Mouse (Mus musculus) myocyte (in vitro differentiated cells): ENCODE results near the gene Cxcl14. TPM values are rescaled to one million over a fixed set of nuclear protein-coding genes. Genes with fewer than 3 reads are reported as not detected.

ENCODE experiments used
- H3K27me3 ChIP-seq: one replicate; pipeline ENCODE4 v1.6.1; 2011; ENCODE audit not compliant: control insufficient read depth, insufficient read depth, insufficient read length
- H3K36me3 ChIP-seq: one replicate; pipeline ENCODE4 v1.6.1; 2011; ENCODE audit not compliant: control insufficient read depth, insufficient read depth
- H3K4me2 ChIP-seq: one replicate; pipeline ENCODE4 v1.6.1; 2011; ENCODE audit warnings: low read depth, control low read depth
- H3K4me3 ChIP-seq: one replicate; pipeline ENCODE4 v1.5.1; 2011; ENCODE audit warnings: mild to moderate bottlenecking, control low read depth, moderate library complexity
- H3K79me2 ChIP-seq: one replicate; pipeline ENCODE4 v1.6.1; 2011; ENCODE audit not compliant: control insufficient read depth, insufficient read depth
- H3ac ChIP-seq: one replicate; pipeline ENCODE4 v1.6.1; 2011; ENCODE audit not compliant: control insufficient read depth, insufficient read length
- CEBPB ChIP-seq: IDR thresholded peaks from 2 replicates; pipeline ENCODE4 v1.6.1; 2011; ENCODE audit warnings: mild to moderate bottlenecking, moderate library complexity; ENCODE audit not compliant: poor library complexity, insufficient read depth, severe bottlenecking
- E2F4 ChIP-seq: IDR thresholded peaks from one replicate; pipeline ENCODE4 v1.6.1; 2011; ENCODE audit warnings: mild to moderate bottlenecking, control low read depth, moderate library complexity; ENCODE audit not compliant: insufficient read depth
- MAX ChIP-seq: IDR thresholded peaks from one replicate; pipeline ENCODE4 v1.6.1; 2011; ENCODE audit warnings: low read depth, mild to moderate bottlenecking, control low read depth
- MYOD1 ChIP-seq, 3 experiments: IDR thresholded peaks; one replicate each; pipeline ENCODE4 v1.6.1; 2011; ENCODE audit warnings: control low read depth in 2 of 3, low read depth in 2 of 3, mild to moderate bottlenecking in 2 of 3, moderate library complexity in 1 of 3; ENCODE audit not compliant: insufficient read length in 2 of 3, control insufficient read depth in 1 of 3
- MYOG ChIP-seq, 3 experiments: IDR thresholded peaks; one replicate each; pipeline ENCODE4 v1.6.1; 2011; ENCODE audit warnings: control low read depth in 2 of 3, low read depth in 2 of 3, mild to moderate bottlenecking in 2 of 3; ENCODE audit not compliant: insufficient read length in 2 of 3, control insufficient read depth in 1 of 3, insufficient read depth in 1 of 3
- POLR2A ChIP-seq: IDR thresholded peaks from one replicate; pipeline ENCODE4 v1.6.1; 2011; ENCODE audit warnings: low read depth, mild to moderate bottlenecking, control low read depth, moderate library complexity; ENCODE audit not compliant: insufficient read length
- POLR2AphosphoS2 ChIP-seq: IDR thresholded peaks from one replicate; pipeline ENCODE4 v1.6.1; 2011; ENCODE audit warnings: low read depth, control low read depth; ENCODE audit not compliant: insufficient read length
- REST ChIP-seq: IDR thresholded peaks from one replicate; pipeline ENCODE4 v1.6.1; 2011; ENCODE audit warnings: mild to moderate bottlenecking, control low read depth, moderate library complexity; ENCODE audit not compliant: insufficient read depth, insufficient read length
- SRF ChIP-seq: IDR thresholded peaks from one replicate; pipeline ENCODE4 v1.6.1; 2011; ENCODE audit warnings: low read depth; ENCODE audit not compliant: control insufficient read depth, insufficient read length
- TCF3 ChIP-seq: IDR thresholded peaks from one replicate; pipeline ENCODE4 v1.6.1; 2011; ENCODE audit warnings: low read depth, control low read depth; ENCODE audit not compliant: insufficient read length
- USF1 ChIP-seq: IDR thresholded peaks from one replicate; pipeline ENCODE4 v1.6.1; 2011; ENCODE audit warnings: low read depth, mild to moderate bottlenecking, control low read depth, moderate library complexity
- polyA plus RNA-seq: library from polyadenylated mRNA; unstranded; fragments of >200 nt; fragmentation: generic; extraction: Trizol; gene quantifications from one replicate; pipeline ENCODE4 v1.2.1, GENCODE M21; 2012; ENCODE audit warnings: missing spikeins

Cxcl14 gene
- polyA plus RNA-seq, 1 experiment, result not detected

DNA sequence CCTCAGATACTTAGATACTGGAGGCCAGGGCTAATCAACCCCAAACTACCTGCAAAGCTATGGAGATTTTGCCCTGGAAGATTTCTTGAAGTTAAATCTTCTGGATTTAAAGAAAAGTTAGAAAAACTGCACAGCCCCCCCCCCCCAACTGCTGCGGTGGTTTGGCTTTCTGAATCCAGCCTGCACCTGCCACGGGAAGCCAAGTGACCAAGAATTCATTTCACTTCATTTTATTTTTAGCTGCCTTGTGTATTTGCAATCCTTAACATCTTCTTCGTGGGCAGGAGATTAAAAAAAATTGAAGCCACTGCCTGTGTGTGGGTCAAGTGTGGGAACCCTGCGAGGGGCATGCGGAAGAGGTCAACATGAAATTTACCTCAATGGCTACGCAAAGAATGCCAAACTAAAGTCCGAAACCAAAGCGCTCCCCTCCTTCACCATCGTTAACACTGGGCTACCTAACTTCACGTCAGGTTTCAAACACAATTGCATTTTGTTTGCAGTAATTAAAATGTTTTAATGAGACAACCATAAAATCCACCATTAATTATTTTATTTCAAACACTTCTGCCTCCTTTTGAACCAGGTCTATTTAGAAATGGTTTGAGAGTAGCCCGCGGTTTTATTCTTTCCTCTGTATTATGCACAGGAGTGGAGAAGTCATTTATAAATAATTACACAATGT lies 38.7 kb downstream of the Cxcl14 start:
- H3ac ChIP-seq, result no peak overlapping the region
- TF ChIP-seq SRF (no peak), MYOD1 (IDR thresholded peaks at IDR 0.05; ENCODE audit: control insufficient read depth in 1 of 3, insufficient read length in 2 of 3, low read depth in 2 of 3) (no peak), POLR2A (no peak), POLR2AphosphoS2 (no peak), E2F4 (no peak), MYOG (IDR thresholded peaks at IDR 0.05; ENCODE audit: control insufficient read depth in 1 of 3, insufficient read depth in 1 of 3, insufficient read length in 2 of 3, low read depth in 2 of 3) (no peak), CEBPB (no peak)
- no peak overlapping the region for H3K4me2 ChIP-seq
- H3K4me3 ChIP-seq, result no peak overlapping the region
- H3K36me3 ChIP-seq, result no peaks in the 10 kb centered on the region
- no peaks in the 10 kb centered on the region for H3K79me2 ChIP-seq
- H3K27me3 ChIP-seq, result peaks cover 66% of the 10 kb centered on the region

DNA sequence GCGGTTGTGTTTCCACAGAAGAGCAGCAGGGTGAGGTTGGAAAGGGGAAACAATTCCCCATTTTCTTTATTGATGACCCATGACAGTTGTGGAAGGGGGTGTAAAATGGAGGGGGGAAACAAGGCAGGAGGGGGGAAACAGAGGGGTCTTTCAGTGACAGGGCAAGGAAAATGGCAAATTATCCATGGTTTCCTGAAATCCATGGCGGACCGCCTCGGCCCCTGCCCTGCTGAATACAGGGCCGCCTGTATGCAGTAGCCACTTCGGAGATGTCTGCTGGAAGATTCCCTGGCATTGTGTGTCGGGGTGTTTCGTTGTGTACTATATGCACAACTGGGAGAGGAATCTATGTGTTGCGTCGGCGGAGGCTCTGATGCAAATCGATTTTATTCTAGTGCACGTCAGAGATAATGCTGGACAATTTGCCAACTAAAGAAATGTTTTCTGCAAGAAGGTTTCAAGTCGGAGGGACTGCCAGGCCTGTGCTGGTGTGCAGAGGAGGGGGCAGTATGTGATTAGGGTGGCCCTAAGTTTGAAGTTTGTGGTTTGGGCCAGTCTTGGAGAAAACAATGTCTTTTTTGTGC lies 39.5 kb downstream of the Cxcl14 start:
- Histone ChIP-seq H3K4me2 (no peak overlapping the region), H3K36me3 (no peaks in the 10 kb centered on the region), H3ac (no peak overlapping the region), H3K79me2 (no peaks in the 10 kb centered on the region), H3K27me3 (peaks cover 74% of the 10 kb centered on the region), H3K4me3 (no peak overlapping the region)
- TF ChIP-seq TCF3 (no peak), MYOG (IDR thresholded peaks at IDR 0.05; ENCODE audit: control insufficient read depth in 1 of 3, insufficient read depth in 1 of 3, insufficient read length in 2 of 3, low read depth in 2 of 3) (no peak), E2F4 (no peak), POLR2A (no peak), CEBPB (no peak), MAX (no peak), USF1 (no peak), POLR2AphosphoS2 (no peak), MYOD1 (IDR thresholded peaks at IDR 0.05; ENCODE audit: control insufficient read depth in 1 of 3, insufficient read length in 2 of 3, low read depth in 2 of 3) (no peak), SRF (no peak), REST (no peak)

DNA sequence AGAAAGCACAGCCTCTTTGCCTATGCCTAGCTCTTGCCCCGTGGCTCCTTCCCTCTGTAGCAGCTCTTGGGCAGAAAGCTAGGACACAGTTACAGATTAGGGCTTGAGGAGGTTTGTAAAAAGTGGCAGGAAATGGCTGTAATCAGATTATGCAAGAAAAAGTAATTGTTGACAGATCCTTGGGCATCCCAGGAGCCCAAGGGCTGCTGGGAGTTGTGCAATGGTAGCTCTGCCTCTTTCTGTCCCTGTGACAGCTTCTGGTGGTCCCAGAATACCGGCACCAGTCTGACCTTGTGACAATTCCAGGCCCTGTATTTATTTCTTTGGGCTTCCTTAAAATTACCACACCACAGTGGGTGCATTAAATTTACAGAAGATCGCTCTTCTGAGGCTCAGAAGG lies 43.0 kb downstream of the Cxcl14 start:
- no peak for TF ChIP-seq USF1
- no peak for TF ChIP-seq SRF
- no peak for TF ChIP-seq MYOG (IDR thresholded peaks at IDR 0.05; ENCODE audit: control insufficient read depth in 1 of 3, insufficient read depth in 1 of 3, insufficient read length in 2 of 3, low read depth in 2 of 3)
- TF ChIP-seq POLR2A, result no peak
- no peak for TF ChIP-seq MYOD1 (IDR thresholded peaks at IDR 0.05; ENCODE audit: control insufficient read depth in 1 of 3, insufficient read length in 2 of 3, low read depth in 2 of 3)
- TF ChIP-seq E2F4, result no peak
- Histone ChIP-seq H3K27me3 (peaks cover 73% of the 10 kb centered on the region), H3K79me2 (no peaks in the 10 kb centered on the region)

DNA sequence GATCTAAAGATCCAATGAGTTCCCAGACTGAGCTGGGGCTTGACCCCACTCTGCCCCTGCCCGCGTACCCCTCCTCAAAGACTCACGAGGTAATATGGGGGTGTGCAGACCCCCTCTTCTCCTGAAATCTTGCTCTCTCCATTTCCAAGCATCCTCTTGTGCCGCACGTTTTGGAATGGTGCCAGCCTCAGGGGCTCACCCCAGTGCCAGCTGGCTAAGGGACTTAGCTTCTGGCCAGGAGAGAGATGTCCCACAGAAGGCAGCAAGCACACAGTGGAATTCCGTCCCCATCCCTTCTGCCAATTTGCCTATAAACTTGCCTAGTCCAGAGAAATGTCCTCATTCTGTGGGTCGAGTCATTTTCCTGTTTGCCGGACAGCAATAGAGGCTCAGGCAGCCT lies 43.6 kb downstream of the Cxcl14 start:
- H3K4me2 ChIP-seq, result no peak overlapping the region
- peaks cover 75% of the 10 kb centered on the region for H3K27me3 ChIP-seq
- no peak overlapping the region for H3ac ChIP-seq
- H3K36me3 ChIP-seq, result no peaks in the 10 kb centered on the region
- H3K79me2 ChIP-seq, result no peaks in the 10 kb centered on the region
- H3K4me3 ChIP-seq, result no peak overlapping the region
- TF ChIP-seq SRF (no peak), MYOD1 (IDR thresholded peaks at IDR 0.05; ENCODE audit: control insufficient read depth in 1 of 3, insufficient read length in 2 of 3, low read depth in 2 of 3) (no peak), E2F4 (no peak), USF1 (no peak)

More for the DNA sequence above, 43.0 kb downstream of the Cxcl14 start:
- H3K36me3 ChIP-seq, result no peaks in the 10 kb centered on the region
- no peak overlapping the region for H3ac ChIP-seq
- H3K4me3 ChIP-seq, result no peak overlapping the region
- no peak overlapping the region for H3K4me2 ChIP-seq

DNA sequence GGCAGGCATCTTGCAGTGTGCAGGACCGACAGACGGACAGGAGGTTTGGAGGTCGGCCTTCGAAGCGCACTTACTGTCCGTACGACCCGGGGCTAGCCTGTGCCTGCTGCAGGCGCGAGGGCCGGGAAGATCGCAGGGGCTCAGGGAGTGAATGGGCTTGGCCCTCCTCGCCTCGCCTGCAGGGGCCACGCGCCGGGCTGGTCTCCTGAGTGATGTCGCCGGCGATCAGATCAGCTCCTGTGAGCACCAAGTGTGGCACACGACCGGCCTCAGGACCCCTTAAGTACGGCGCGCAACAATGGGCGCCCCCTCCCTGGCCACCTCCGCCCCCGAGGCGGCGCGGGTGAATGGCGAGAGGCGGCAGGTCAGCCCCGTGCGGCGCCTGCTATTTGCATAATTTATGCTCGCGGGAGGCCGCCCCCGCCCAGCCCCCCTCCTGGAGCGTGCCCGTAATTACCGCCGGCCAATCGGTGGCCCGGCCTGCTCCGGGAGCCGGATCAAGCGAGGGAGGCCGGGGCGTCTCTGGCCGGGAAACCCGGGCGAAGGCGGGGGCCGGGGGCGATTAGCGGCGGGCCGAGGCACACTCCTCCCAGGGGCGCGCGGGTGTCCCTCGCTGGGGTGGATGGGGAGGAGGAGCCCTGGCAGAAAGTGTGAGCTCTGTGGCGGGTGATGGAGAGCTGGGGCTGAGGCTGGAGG lies 44.3 kb downstream of the Cxcl14 start, which contains the start of gene Neurog1:
Neurog1 (minus strand) TSS at position 240 of the 696 bp plus-strand sequence.
- TF ChIP-seq E2F4 (no peak), REST (no peak), MYOD1 (IDR thresholded peaks at IDR 0.05; ENCODE audit: control insufficient read depth in 1 of 3, insufficient read length in 2 of 3, low read depth in 2 of 3) (no peak), MYOG (IDR thresholded peaks at IDR 0.05; ENCODE audit: control insufficient read depth in 1 of 3, insufficient read depth in 1 of 3, insufficient read length in 2 of 3, low read depth in 2 of 3) (no peak)
- Histone ChIP-seq H3K27me3 (peaks cover 77% of the 10 kb centered on the region), H3K36me3 (no peaks in the 10 kb centered on the region), H3ac (no peak within 1 kb of the TSS), H3K4me2 (no peak within 1 kb of the TSS), H3K79me2 (no peaks in the 10 kb centered on the region), H3K4me3 (no peak within 1 kb of the TSS)
